Mouse (Mus musculus) forebrain, embryonic 11.5 days (tissue): ENCODE data around the gene Nuak1. TPM values are rescaled to one million over a fixed set of nuclear protein-coding genes. Genes with fewer than 3 reads are reported as not detected.

Source experiments
- ATAC-seq: fragments of 200-750 bp; cut with Nextera tagmentation; replicated peaks from 2 replicates; pipeline ENCODE4 v1.8.0; 2017; ENCODE audit warnings: moderate TSS enrichment; ENCODE audit not compliant: low FRiP score
- DNase-seq: peaks from one replicate; pipeline ENCODE4 v3.0.0-alpha.2; 2017; ENCODE audit warnings: low spot score
- H3K27ac ChIP-seq: fragments of 300-500 bp; sonication (generic); 2 replicates; pipeline ENCODE4 v1.5.1; 2014; ENCODE audit warnings: low read depth, low read length
- H3K27me3 ChIP-seq: fragments of 300-500 bp; sonication (generic); 2 replicates; pipeline ENCODE4 v1.6.1; 2014; ENCODE audit warnings: mild to moderate bottlenecking, low read length, mixed read lengths; ENCODE audit not compliant: control insufficient read depth, insufficient read depth
- H3K36me3 ChIP-seq: fragments of 300-500 bp; sonication (generic); 2 replicates; pipeline ENCODE4 v1.6.1; 2014; ENCODE audit warnings: mild to moderate bottlenecking, low read length, moderate library complexity, mixed read lengths; ENCODE audit not compliant: control insufficient read depth, insufficient read depth
- H3K4me1 ChIP-seq: fragments of 300-500 bp; sonication (generic); replicated peaks from 2 replicates; pipeline ENCODE4 v1.6.1; 2014; ENCODE audit warnings: low read length, mixed read lengths; ENCODE audit not compliant: control insufficient read depth, insufficient read depth
- H3K4me2 ChIP-seq: fragments of 300-500 bp; sonication (generic); 2 replicates; pipeline ENCODE4 v1.6.1; 2014; ENCODE audit warnings: low read depth, mild to moderate bottlenecking, low read length, moderate library complexity, mixed read lengths; ENCODE audit not compliant: severe bottlenecking
- H3K4me3 ChIP-seq: fragments of 300-500 bp; sonication (generic); 2 replicates; pipeline ENCODE4 v1.5.1; 2014; ENCODE audit warnings: low read depth, low read length
- H3K9ac ChIP-seq: fragments of 300-500 bp; sonication (generic); 2 replicates; pipeline ENCODE4 v1.6.1; 2014; ENCODE audit warnings: low read length
- H3K9me3 ChIP-seq: fragments of 300-500 bp; sonication (generic); 2 replicates; pipeline ENCODE4 v1.6.1; 2016; ENCODE audit warnings: low read length, mixed read lengths; ENCODE audit not compliant: control insufficient read depth
- WGBS: fragments of 180-500 bp; shearing (Covaris S2); extraction: QIAGEN DNeasy Blood & Tissue Kit; methylation state at CpG from one replicate; pipeline ENCODE4 v1.1.7; 2014; 5-methylcytosine and 5-hydroxymethylcytosine counted together
- polyA plus RNA-seq: library from polyadenylated mRNA; unstranded; fragments of >200 nt; fragmentation: Nextera tagmentation; extraction: Ambion mirVana; gene quantifications from 2 replicates; pipeline ENCODE4 v1.2.1, GENCODE M21; 2014

Gene Nuak1
- polyA plus RNA-seq, 1 experiment from 2014 or later: 2.9 TPM

DNA sequence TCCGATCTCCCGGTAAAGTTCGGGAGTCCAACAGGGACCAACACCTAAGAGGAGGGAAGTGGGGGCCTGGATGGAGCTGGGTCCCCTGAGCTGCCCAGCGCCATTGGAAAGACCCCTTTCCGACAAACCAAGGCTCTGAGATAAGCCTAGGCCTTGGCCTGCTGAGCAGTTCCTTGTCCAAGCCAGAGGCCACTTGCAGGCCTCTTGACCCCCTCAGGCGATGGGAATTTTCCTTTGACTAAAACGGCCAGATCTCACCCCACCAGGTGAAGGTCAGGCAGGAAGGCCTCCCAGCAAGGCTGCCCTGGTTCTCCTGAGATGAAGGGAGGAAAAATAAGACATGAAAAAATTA is 1.0 kb upstream of the Nuak1 start:
- Histone ChIP-seq H3K4me3 (peak overlapping the region; percentile 61), H3K9me3 (no peaks in the 10 kb centered on the region), H3K4me1 (peaks cover 30% of the 10 kb centered on the region), H3K4me2 (peak overlapping the region; percentile 85), H3K27ac (peak overlapping the region; percentile 98), H3K36me3 (no peaks in the 10 kb centered on the region), H3K9ac (peak overlapping the region; percentile 100), H3K27me3 (no peaks in the 10 kb centered on the region)
- 0 out of 2 replicates have a peak, but pooled peaks have one; percentile 3 for ATAC-seq
- WGBS: 1% methylated on average over 7 of the region's 7 CpGs
- no peak for DNase-seq

DNA sequence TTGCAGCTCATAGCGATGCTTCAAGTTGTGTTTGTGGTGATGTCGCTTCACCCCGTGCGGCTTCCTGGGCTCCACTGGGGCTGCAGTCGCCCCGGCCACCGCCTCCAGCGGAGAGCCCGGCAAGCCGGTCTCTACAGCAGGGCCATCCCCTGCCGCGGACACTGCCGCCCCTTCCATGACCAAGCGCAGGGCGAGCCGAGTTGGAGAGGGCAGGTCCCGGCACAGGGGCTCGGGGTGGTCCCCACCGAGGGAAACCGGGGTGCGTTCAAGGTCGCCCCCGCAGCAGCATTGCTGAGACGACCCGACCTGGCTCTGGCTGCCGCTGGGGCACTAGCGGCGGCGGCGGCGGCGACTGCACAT is 236 bp downstream of the Nuak1 start:
- ATAC-seq: peak; percentile 63
- Histone ChIP-seq H3K27ac (peak overlapping the region; percentile 98), H3K4me2 (peak overlapping the region; percentile 85), H3K36me3 (no peaks in the 10 kb centered on the region), H3K27me3 (no peaks in the 10 kb centered on the region), H3K4me3 (peak overlapping the region; percentile 61), H3K4me1 (peaks cover 30% of the 10 kb centered on the region), H3K9ac (peak overlapping the region; percentile 100), H3K9me3 (no peaks in the 10 kb centered on the region)
- no peak for DNase-seq
- WGBS: under 1% methylated on average over 32 of the region's 32 CpGs

GRCm38 (mm10) chr10:84439228-84439596 is 1.2 kb downstream of the Nuak1 start:
- no peaks in the 10 kb centered on the region for H3K36me3 ChIP-seq
- ATAC-seq (no peak), DNase-seq (no peak)
- H3K4me2 ChIP-seq: peak overlapping the region; percentile 85
- H3K27ac ChIP-seq: no peak overlapping the region
- WGBS: 12% methylated on average over 7 of the region's 7 CpGs
- H3K4me1 ChIP-seq: peaks cover 30% of the 10 kb centered on the region
- H3K27me3 ChIP-seq: no peaks in the 10 kb centered on the region
- no peaks in the 10 kb centered on the region for H3K9me3 ChIP-seq
- H3K9ac ChIP-seq: peak overlapping the region; percentile 100; the same call in 1 of the 2 replicates
- H3K4me3 ChIP-seq: peak overlapping the region; percentile 61

DNA sequence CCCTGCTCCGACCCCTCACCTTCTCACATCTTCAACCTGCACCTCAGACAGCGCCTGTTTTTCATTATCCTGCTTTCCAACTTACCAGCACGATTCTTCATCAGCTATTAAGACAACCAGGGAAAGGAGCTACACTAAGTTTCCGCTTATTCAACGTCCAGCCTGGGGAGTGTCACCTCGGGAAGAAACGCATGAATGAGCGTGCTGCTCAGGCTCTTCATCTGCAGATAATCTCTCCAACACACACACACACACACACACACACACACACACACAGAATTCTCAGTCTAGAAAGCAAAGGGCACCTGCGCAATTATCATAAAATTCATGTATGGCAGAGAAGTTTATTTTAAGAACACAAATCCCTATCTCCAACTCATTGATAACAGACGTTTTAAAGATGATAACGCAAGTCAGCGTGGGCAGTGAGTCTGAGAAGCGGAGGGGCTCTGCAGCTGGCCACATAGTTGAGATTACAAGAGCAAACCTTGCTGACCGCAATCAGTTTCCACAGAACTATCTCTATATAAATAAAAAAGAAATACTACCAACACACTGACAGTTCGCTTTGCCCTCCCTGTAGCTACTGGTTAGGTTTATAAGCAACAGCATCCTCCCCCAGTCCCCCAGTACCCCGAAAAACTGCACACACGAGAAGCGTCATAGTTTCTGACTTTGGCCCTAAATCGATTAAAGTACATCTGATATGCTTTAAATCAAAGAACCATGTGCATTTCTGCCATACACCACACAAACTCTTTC is 1.8 kb downstream of the Nuak1 start:
- Histone ChIP-seq H3K36me3 (no peaks in the 10 kb centered on the region), H3K9me3 (no peaks in the 10 kb centered on the region), H3K4me3 (peak overlapping the region; percentile 61), H3K4me1 (peaks cover 30% of the 10 kb centered on the region), H3K27me3 (no peaks in the 10 kb centered on the region), H3K4me2 (peak overlapping the region; percentile 85), H3K27ac (no peak overlapping the region), H3K9ac (peak overlapping the region; percentile 100)
- no peak for DNase-seq
- no peak for ATAC-seq
- 45% methylated on average over 19 of the region's 19 CpGs for WGBS

- no peaks in the 10 kb centered on the region for H3K9me3 ChIP-seq
- DNase-seq (peak; percentile 98), ATAC-seq (peak; percentile 55)
- H3K4me3 ChIP-seq: peak overlapping the region; percentile 61
- WGBS: under 1% methylated on average over 7 of the region's 7 CpGs
- H3K9ac ChIP-seq: peak overlapping the region; percentile 100; the same call in 1 of the 2 replicates
- no peaks in the 10 kb centered on the region for H3K27me3 ChIP-seq
- 0 out of 2 replicates have a peak overlapping the region, but pooled peaks have one; percentile 64 for H3K27ac ChIP-seq
- H3K36me3 ChIP-seq: no peaks in the 10 kb centered on the region
- H3K4me1 ChIP-seq: peaks cover 30% of the 10 kb centered on the region
- peak overlapping the region; percentile 85 for H3K4me2 ChIP-seq
Observed at GRCm38 (mm10) chr10:84438049-84438422, 2.4 kb downstream of the Nuak1 start.

- H3K4me3 ChIP-seq: peak overlapping the region; percentile 61; the same call in 1 of the 2 replicates
- no peaks in the 10 kb centered on the region for H3K27me3 ChIP-seq
- H3K4me2 ChIP-seq: peak overlapping the region; percentile 85
- no peak; the same call in 1 of the 2 replicates for ATAC-seq
- no peaks in the 10 kb centered on the region for H3K36me3 ChIP-seq
- peak overlapping the region; percentile 64 for H3K27ac ChIP-seq
- H3K4me1 ChIP-seq: peaks cover 29% of the 10 kb centered on the region
- peak; percentile 63 for DNase-seq
- H3K9me3 ChIP-seq: no peaks in the 10 kb centered on the region
- 46% methylated on average over 14 of the region's 14 CpGs for WGBS
- peak overlapping the region; percentile 27; the same call in 1 of the 2 replicates for H3K9ac ChIP-seq
Observed at GRCm38 (mm10) chr10:84437166-84438048, 3.0 kb downstream of the Nuak1 start.

DNA sequence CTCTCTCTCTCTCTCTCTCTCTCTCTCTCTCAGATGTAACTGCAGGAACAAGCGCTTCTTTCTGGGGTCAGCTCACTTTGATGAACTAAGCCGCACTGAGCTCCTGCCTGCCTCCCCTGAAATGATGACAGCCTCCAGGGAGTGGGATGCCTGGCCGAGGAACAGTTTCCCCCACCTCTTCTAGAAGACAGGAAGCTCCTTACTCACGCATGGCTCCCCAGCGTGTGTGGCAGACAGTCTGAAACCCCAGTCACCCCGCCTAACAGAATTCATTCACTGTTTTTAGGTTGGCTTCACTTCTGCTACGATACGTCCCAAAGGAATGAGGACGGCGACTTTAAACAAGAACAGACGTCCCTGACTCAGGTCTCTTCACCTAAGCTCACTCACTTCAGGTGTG is 4.5 kb downstream of the Nuak1 start:
- WGBS: 67% methylated on average over 11 of the region's 11 CpGs
- Histone ChIP-seq H3K36me3 (no peaks in the 10 kb centered on the region; the same call in 1 of the 2 replicates), H3K9me3 (no peaks in the 10 kb centered on the region), H3K9ac (no peak overlapping the region), H3K4me2 (no peak overlapping the region), H3K27me3 (no peaks in the 10 kb centered on the region), H3K4me3 (no peak overlapping the region), H3K4me1 (peaks cover 18% of the 10 kb centered on the region), H3K27ac (no peak overlapping the region)
- no peak for ATAC-seq
- DNase-seq: no peak

GRCm38 (mm10) chr10:84433193-84433801 is 7.1 kb downstream of the Nuak1 start:
- Histone ChIP-seq H3K4me3 (no peak overlapping the region), H3K4me2 (no peak overlapping the region), H3K9me3 (no peaks in the 10 kb centered on the region; the same call in 1 of the 2 replicates), H3K27me3 (no peaks in the 10 kb centered on the region), H3K9ac (no peak overlapping the region), H3K27ac (no peak overlapping the region), H3K4me1 (peaks cover 13% of the 10 kb centered on the region), H3K36me3 (no peaks in the 10 kb centered on the region; the same call in 1 of the 2 replicates)
- 94% methylated on average over 21 of the region's 21 CpGs for WGBS
- ATAC-seq (no peak), DNase-seq (no peak)
